Mouse (Mus musculus): Measurements from ENCODE around the gene Khdrbs1. TPM values are rescaled to one million over a fixed set of nuclear protein-coding genes. Genes with fewer than 3 reads are reported as not detected.

Gene Khdrbs1
- polyA plus RNA-seq, 1 experiment from 2014 or later, result 59.4 TPM

- Histone ChIP-seq H3K4me2 (no peak overlapping the region), H3K36me3 (peaks cover 80% of the 10 kb centered on the region), H3K4me1 (no peaks in the 10 kb centered on the region), H3K9me3 (replicated peaks) (no peaks in the 10 kb centered on the region), H3K4me3 (no peak overlapping the region), H3K27me3 (replicated peaks) (no peaks in the 10 kb centered on the region), H3K9ac (no peak overlapping the region), H3K27ac (no peak overlapping the region)
- ATAC-seq, result no peak
- 78% methylated on average over 3 of the region's 3 CpGs for WGBS (ENCODE audit: insufficient replicate concordance)
Measured at GRCm38 (mm10) chr4:129662255-129662813, 79.8 kb downstream of the Khdrbs1 start.

GRCm38 (mm10) chr4:129661584-129661983 is 80.5 kb downstream of the Khdrbs1 start:
- Histone ChIP-seq H3K4me3 (no peak overlapping the region), H3K36me3 (peaks cover 82% of the 10 kb centered on the region), H3K4me2 (no peak overlapping the region), H3K9me3 (replicated peaks) (no peaks in the 10 kb centered on the region), H3K9ac (no peak overlapping the region), H3K27ac (no peak overlapping the region), H3K27me3 (replicated peaks) (no peaks in the 10 kb centered on the region), H3K4me1 (no peaks in the 10 kb centered on the region)
- ATAC-seq, result no peak
- 87% methylated on average over 3 of the region's 3 CpGs for WGBS (ENCODE audit: insufficient replicate concordance)

- no peak for ATAC-seq
- Histone ChIP-seq H3K9ac (no peak overlapping the region), H3K4me2 (no peak overlapping the region), H3K36me3 (peaks cover 97% of the 10 kb centered on the region), H3K27me3 (replicated peaks) (no peaks in the 10 kb centered on the region), H3K4me3 (no peak overlapping the region), H3K27ac (no peak overlapping the region), H3K9me3 (replicated peaks) (no peaks in the 10 kb centered on the region), H3K4me1 (no peaks in the 10 kb centered on the region)
- 86% methylated on average over 14 of the region's 14 CpGs for WGBS (ENCODE audit: insufficient replicate concordance)
Measured at GRCm38 (mm10) chr4:129654770-129655169, 87.3 kb downstream of the Khdrbs1 start.

Small RNA genes within 50 kb of the gene (microRNA-seq; reads per million reads assigned to microRNA genes)
- gene Gm28017 (not detected), gene Mir7016 (not detected)

Other genes starting within 250 kb of the Khdrbs1 start
- gene Marcksl1, start 228.7 kb downstream of the Khdrbs1 start, polyA plus RNA-seq (2016; fragmentation: Nextera tagmentation; extraction: Ambion mirVana), result 192 and 195 TPM in 2 replicates
- gene Hdac1, start 199.6 kb downstream of the Khdrbs1 start, polyA plus RNA-seq (2016; fragmentation: Nextera tagmentation; extraction: Ambion mirVana), result 140 and 145 TPM in 2 replicates
- 4.1 and 5.1 TPM in 2 replicates for gene Lck, start 168.7 kb downstream of the Khdrbs1 start, polyA plus RNA-seq (2016; fragmentation: Nextera tagmentation; extraction: Ambion mirVana)
- gene Fam167b, start 163.8 kb downstream of the Khdrbs1 start, polyA plus RNA-seq (2016; fragmentation: Nextera tagmentation; extraction: Ambion mirVana), result 6.3 and 7.9 TPM in 2 replicates
- 219 and 226 TPM in 2 replicates for gene Eif3i, start 141.7 kb downstream of the Khdrbs1 start, polyA plus RNA-seq (2016; fragmentation: Nextera tagmentation; extraction: Ambion mirVana)
- 147 and 159 TPM in 2 replicates for gene Tmem234, start 141.6 kb downstream of the Khdrbs1 start, polyA plus RNA-seq (2016; fragmentation: Nextera tagmentation; extraction: Ambion mirVana)
- gene Dcdc2b, start 128.0 kb downstream of the Khdrbs1 start, polyA plus RNA-seq (2016; fragmentation: Nextera tagmentation; extraction: Ambion mirVana), result 0.51 and 1.3 TPM in 2 replicates
- gene Iqcc, start 123.2 kb downstream of the Khdrbs1 start, polyA plus RNA-seq (2016; fragmentation: Nextera tagmentation; extraction: Ambion mirVana), result 14.7 and 16.5 TPM in 2 replicates
- gene Ccdc28b, start 118.4 kb downstream of the Khdrbs1 start, polyA plus RNA-seq (2016; fragmentation: Nextera tagmentation; extraction: Ambion mirVana), result 16.6 and 19.9 TPM in 2 replicates
- gene Txlna, start 101.2 kb downstream of the Khdrbs1 start, polyA plus RNA-seq (2016; fragmentation: Nextera tagmentation; extraction: Ambion mirVana), result 45.4 and 45.7 TPM in 2 replicates
- 10.0 and 10.3 TPM in 2 replicates for gene Kpna6, start 69.5 kb downstream of the Khdrbs1 start, polyA plus RNA-seq (2016; fragmentation: Nextera tagmentation; extraction: Ambion mirVana)
- gene Tmem39b, start 45.5 kb downstream of the Khdrbs1 start, polyA plus RNA-seq (2016; fragmentation: Nextera tagmentation; extraction: Ambion mirVana), result 4.9 and 6.0 TPM in 2 replicates
- 229 and 244 TPM in 2 replicates for gene Ptp4a2, start 68.9 kb upstream of the Khdrbs1 start, polyA plus RNA-seq (2016; fragmentation: Nextera tagmentation; extraction: Ambion mirVana)
- 0.04 TPM in 2 replicates for gene Spocd1, start 186.9 kb upstream of the Khdrbs1 start, polyA plus RNA-seq (2016; fragmentation: Nextera tagmentation; extraction: Ambion mirVana)
- gene Adgrb2, start 242.6 kb upstream of the Khdrbs1 start, polyA plus RNA-seq (2016; fragmentation: Nextera tagmentation; extraction: Ambion mirVana), result 0.17 and 0.92 TPM in 2 replicates

All from liver, embryonic 12.5 days (tissue).